Mouse (Mus musculus) adrenal gland, postnatal 25 days (tissue): Measurements from ENCODE around the gene Fbxl14. TPM values are rescaled to one million over a fixed set of nuclear protein-coding genes. Genes with fewer than 3 reads are reported as not detected.
A peak's percentile ranks its signal among the peaks of the same experiment; 100 is the strongest.
"Not testable (repeated sequence)": the region's sequence is repeated elsewhere in the genome, so short reads cannot be mapped to it uniquely, and the experiment has no call there.

Source experiments
- DNase-seq: peaks from one replicate; pipeline ENCODE4 v3.0.0; 2021; ENCODE audit warnings: mixed read lengths
- total RNA-seq: library from RNA; stranded (reverse); gene quantifications from 2 replicates; pipeline ENCODE4 v1.2.3, GENCODE M21; 2021

Fbxl14 gene
- total RNA-seq, 1 experiment from 2014 or later: 40.8 TPM

GRCm38 (mm10) chr6:119470777-119471176, 8.7 kb upstream of the Fbxl14 start:
- DNase-seq: no peak

GRCm38 (mm10) chr6:119472135-119472534, 7.3 kb upstream of the Fbxl14 start:
- peak; percentile 68 for DNase-seq

GRCm38 (mm10) chr6:119472705-119473104, 6.8 kb upstream of the Fbxl14 start:
- no peak for DNase-seq

- DNase-seq: no peak
These were observed 6.0 kb upstream of the Fbxl14 start for GRCm38 (mm10) chr6:119473446-119473845.

- DNase-seq: no peak
These were observed 5.5 kb upstream of the Fbxl14 start for GRCm38 (mm10) chr6:119473992-119474391.

- DNase-seq: no peak
These were observed 3.5 kb upstream of the Fbxl14 start for GRCm38 (mm10) chr6:119475988-119476387.

- no peak for DNase-seq
These were observed 1.7 kb upstream of the Fbxl14 start for GRCm38 (mm10) chr6:119477686-119478310.

- DNase-seq: peak; percentile 89
These were observed 717 bp upstream of the Fbxl14 start for GRCm38 (mm10) chr6:119478560-119479342.

- DNase-seq: peak; percentile 50
These were observed 623 bp downstream of the Fbxl14 start for GRCm38 (mm10) chr6:119479876-119480705.

GRCm38 (mm10) chr6:119480706-119481331, 1.4 kb downstream of the Fbxl14 start:
- peak; percentile 34 for DNase-seq

GRCm38 (mm10) chr6:119481741-119482390, 2.4 kb downstream of the Fbxl14 start:
- DNase-seq: not testable (repeated sequence)

GRCm38 (mm10) chr6:119482958-119483600, 3.6 kb downstream of the Fbxl14 start:
- peak; percentile 62 for DNase-seq

GRCm38 (mm10) chr6:119485486-119485885, 6.0 kb downstream of the Fbxl14 start:
- DNase-seq: no peak

- no peak for DNase-seq
These were observed 7.1 kb downstream of the Fbxl14 start for GRCm38 (mm10) chr6:119486381-119487084.

- no peak for DNase-seq
These were observed 7.6 kb downstream of the Fbxl14 start for GRCm38 (mm10) chr6:119487085-119487458.

- DNase-seq: no peak
These were observed 8.2 kb downstream of the Fbxl14 start for GRCm38 (mm10) chr6:119487619-119488018.

- DNase-seq: no peak
These were observed 10.3 kb downstream of the Fbxl14 start for GRCm38 (mm10) chr6:119489765-119490164.

GRCm38 (mm10) chr6:119490549-119490948, 11.1 kb downstream of the Fbxl14 start:
- no peak for DNase-seq

GRCm38 (mm10) chr6:119491006-119491405, 11.5 kb downstream of the Fbxl14 start:
- DNase-seq: no peak

- no peak for DNase-seq
These were observed 12.6 kb downstream of the Fbxl14 start for GRCm38 (mm10) chr6:119491997-119492629.
